Mouse (Mus musculus) MN1 (cell line): Measurements from ENCODE around the gene Ciz1.
A peak's percentile ranks its signal among the peaks of the same experiment; 100 is the strongest.

Experiments
- DNase-seq: peaks from one replicate; pipeline ENCODE4 v3.0.0-alpha.2; 2016; ENCODE audit warnings: low spot score

The Ciz1 gene

GRCm38 (mm10) chr2:32381141-32381774 lies 29.1 kb downstream of the Ciz1 start:
- no peak for DNase-seq

GRCm38 (mm10) chr2:32381775-32382223 lies 29.7 kb downstream of the Ciz1 start, which contains the start of gene 1110008P14Rik:
Gene 1110008P14Rik, minus strand, starts transcription at chr2:32381938.
- DNase-seq: peak; percentile 94

- DNase-seq: no peak
These were observed 30.6 kb downstream of the Ciz1 start for GRCm38 (mm10) chr2:32382689-32383088.

- DNase-seq: no peak
These were observed 35.8 kb downstream of the Ciz1 start, which contains the start of gene Lcn2 for GRCm38 (mm10) chr2:32387706-32388490. Gene Lcn2, minus strand, starts transcription at chr2:32388252.

GRCm38 (mm10) chr2:32389157-32389556 lies 37.0 kb downstream of the Ciz1 start:
- no peak for DNase-seq

- no peak for DNase-seq
These were observed 38.7 kb downstream of the Ciz1 start for GRCm38 (mm10) chr2:32390871-32391270.

GRCm38 (mm10) chr2:32392063-32392462 lies 39.9 kb downstream of the Ciz1 start:
- no peak for DNase-seq

GRCm38 (mm10) chr2:32394973-32395372 lies 42.8 kb downstream of the Ciz1 start:
- peak; percentile 41 for DNase-seq

GRCm38 (mm10) chr2:32395484-32395945 lies 43.4 kb downstream of the Ciz1 start, which contains the start of gene Ptges2:
Gene Ptges2, plus strand, starts transcription at chr2:32395896.
- DNase-seq: peak; percentile 92

- DNase-seq: peak; percentile 96
These were observed 44.0 kb downstream of the Ciz1 start for GRCm38 (mm10) chr2:32395946-32396621.

- DNase-seq: no peak
These were observed 44.6 kb downstream of the Ciz1 start for GRCm38 (mm10) chr2:32396695-32397094.

- DNase-seq: peak; percentile 96
These were observed 52.5 kb downstream of the Ciz1 start for GRCm38 (mm10) chr2:32404663-32405062.

- no peak for DNase-seq
These were observed 55.2 kb downstream of the Ciz1 start for GRCm38 (mm10) chr2:32407144-32407824.

GRCm38 (mm10) chr2:32408429-32409424 lies 56.6 kb downstream of the Ciz1 start:
- no peak for DNase-seq

GRCm38 (mm10) chr2:32411407-32411806 lies 59.3 kb downstream of the Ciz1 start:
- no peak for DNase-seq

- DNase-seq: no peak
These were observed 60.8 kb downstream of the Ciz1 start for GRCm38 (mm10) chr2:32412742-32413531.

GRCm38 (mm10) chr2:32413936-32414335 lies 61.8 kb downstream of the Ciz1 start:
- no peak for DNase-seq

- DNase-seq: no peak
These were observed 63.7 kb downstream of the Ciz1 start for GRCm38 (mm10) chr2:32415801-32416200.

- DNase-seq: no peak
These were observed 64.4 kb downstream of the Ciz1 start for GRCm38 (mm10) chr2:32416556-32416955.

GRCm38 (mm10) chr2:32417486-32417885 lies 65.4 kb downstream of the Ciz1 start:
- no peak for DNase-seq
